Mouse (Mus musculus): Measurements from ENCODE around the gene Pdcd1.
A peak's percentile ranks its signal among the peaks of the same experiment; 100 is the strongest.
"Not testable (repeated sequence)": the region's sequence is repeated elsewhere in the genome, so short reads cannot be mapped to it uniquely, and the experiment has no call there.

The Pdcd1 gene

DNA sequence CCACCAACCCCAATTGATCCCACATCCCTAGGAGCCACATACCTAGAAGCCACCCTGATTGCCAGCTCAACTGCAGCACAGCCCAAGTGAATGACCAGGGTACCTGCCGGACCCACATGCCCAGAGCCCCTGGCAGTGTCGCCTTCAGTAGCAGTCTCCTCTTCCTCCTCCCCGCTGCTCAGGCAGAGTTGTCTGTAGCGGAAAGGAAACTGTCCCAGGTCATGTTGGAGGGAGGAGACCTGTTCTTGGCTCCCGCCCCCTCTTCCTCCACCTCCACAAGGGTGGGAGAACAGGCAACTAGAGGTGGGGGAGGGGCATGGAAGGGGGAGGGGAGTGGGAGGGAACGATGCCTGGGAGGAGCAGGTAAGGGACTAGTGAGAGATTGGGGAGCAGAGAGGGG, at the start of gene Pdcd1:
Pdcd1 (minus strand) TSS at position 181 of the 400 bp plus-strand sequence.
- DNase-seq (ENCODE audit: low spot score): no peak

DNA sequence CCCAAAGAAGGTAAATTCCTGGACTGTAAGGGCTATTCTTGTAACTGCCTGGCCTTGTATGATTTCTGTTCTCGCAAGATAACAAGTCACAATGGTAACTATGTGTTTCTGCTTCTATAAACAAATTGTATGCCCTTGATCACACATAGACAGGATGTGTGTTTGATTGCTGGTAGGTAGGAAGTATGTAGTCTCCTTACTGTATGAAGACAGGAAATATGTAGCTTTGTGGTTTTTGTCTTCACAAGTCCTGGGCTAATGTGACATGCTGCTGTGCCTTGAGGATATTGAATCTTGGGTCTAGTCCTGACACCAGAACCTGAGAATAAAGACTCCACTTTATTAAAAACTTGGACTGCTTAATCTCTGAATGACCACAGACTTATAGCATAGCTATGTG, 39.4 kb upstream of the Pdcd1 start:
- DNase-seq (ENCODE audit: low spot score): no peak

DNA sequence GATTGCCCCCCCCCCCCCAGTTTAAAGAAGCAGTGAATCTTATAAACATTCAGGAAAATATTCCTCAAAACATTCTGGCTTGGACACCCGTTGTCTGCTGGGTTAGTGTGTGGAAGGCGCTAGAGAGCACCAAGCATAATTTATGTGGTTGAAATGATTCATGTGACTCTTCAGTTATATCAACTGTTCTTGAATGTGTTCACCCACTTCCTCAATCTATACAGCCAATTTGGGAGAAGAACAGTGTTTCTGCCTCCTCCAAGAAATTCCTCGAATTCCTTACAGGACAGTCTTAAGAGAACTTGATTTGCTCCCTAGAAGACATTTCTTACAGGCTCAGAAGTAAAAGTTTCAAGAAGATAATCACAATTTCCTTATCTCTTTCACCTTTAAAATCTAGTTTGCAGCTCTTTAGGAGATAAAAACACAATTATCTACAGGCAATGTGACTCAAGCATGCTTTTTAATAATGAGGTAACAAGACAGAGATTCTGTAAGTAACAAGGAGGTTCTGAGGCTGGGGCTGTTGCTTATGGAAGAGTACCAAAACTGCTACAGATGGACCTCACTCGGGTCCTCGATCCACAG, 34.1 kb upstream of the Pdcd1 start:
- no peak for DNase-seq (ENCODE audit: low spot score)

DNA sequence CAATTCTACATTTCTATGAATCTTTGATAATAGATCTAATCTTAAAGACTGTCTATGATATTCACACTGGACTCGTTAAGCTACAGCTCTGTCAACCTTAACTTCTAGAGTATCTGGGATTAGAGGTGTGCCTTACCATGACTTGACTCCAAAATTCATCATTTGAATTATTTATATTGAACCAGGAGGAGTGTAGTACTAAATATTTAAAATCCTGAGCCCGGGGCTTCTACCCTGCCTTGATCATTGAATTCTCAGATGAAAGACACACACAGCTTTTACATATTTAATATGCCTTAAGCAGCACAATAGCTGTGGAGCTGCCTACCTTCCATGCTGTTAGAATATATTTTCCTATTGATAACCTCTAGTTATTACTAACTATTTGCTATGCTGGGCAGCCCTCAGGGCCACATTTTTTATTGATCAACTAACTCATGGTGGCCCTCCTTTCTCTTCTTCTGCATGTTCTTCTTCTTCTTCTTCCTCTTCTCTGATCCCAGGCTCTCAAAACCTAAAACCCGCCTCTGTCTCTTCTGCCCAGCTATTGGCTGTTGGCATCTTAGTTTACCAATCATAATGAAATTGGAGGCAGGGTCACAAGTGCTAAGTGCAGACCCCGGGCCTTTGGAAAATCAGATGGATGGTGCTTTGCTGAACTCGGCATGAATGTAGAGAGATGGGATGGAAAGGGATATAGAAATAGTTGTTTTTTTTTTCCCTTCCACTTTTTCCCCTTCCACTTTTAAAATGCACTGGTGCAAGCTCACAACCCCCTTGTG, 33.2 kb upstream of the Pdcd1 start:
- no peak for DNase-seq (ENCODE audit: low spot score)

DNA sequence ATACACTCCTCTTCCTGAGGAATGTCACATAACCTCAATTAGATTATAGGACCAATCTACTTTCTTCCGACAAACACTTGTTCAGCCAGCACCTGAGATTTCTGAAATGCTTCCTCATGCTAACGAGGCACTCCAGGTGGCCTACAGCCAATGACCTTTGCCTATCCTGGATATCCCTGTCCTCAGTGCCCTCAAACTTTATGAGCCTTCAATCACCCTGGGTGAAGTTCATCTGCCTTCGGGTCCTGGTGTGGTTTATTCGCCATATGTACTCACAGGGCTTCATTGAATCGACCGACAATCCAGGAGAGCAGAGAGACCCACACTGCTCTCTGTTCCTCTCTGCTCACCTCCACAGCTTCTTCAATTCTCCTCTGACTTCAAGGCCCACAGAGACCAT, 29.4 kb upstream of the Pdcd1 start:
- DNase-seq (ENCODE audit: low spot score): no peak

DNA sequence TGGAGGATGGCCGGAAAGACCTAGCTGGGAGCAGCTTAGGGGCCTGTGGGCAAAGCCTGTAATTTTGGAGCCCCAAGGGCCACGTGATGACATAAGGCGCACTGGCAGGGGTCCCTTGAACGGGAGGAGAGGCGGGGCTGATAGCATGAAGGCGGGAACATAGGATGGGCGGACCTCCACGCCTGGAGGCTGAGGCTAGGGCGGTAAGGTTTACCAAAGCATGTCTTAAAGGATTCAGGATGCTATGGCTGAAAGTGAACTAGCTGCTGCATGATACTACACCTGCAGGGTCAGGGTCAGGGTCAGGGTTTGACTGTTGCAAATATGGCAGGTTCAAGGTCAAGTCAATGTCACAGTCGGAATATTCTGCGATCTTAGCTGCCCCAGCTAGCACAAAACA, 28.8 kb upstream of the Pdcd1 start:
- no peak for DNase-seq (ENCODE audit: low spot score)

DNA sequence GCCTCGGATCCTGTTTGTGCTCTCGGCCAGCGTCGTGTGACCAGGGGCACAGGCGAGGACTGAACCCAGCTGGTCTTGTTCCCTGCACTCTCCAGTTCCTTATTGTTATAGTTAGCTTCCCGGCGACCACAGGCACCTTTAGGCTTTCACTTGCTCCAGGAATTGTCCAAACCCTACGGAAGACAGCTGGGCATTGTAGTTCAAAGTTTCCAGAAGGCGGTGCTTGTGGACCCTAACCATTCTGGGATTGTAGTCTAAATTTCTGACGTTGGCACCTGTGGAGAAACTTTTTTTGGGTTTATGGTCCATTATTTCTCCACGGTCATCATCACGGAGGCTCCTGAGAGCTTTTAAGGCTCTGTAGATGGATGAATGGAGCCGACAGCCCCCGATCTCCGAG, 28.4 kb upstream of the Pdcd1 start:
- DNase-seq (ENCODE audit: low spot score): no peak

DNA sequence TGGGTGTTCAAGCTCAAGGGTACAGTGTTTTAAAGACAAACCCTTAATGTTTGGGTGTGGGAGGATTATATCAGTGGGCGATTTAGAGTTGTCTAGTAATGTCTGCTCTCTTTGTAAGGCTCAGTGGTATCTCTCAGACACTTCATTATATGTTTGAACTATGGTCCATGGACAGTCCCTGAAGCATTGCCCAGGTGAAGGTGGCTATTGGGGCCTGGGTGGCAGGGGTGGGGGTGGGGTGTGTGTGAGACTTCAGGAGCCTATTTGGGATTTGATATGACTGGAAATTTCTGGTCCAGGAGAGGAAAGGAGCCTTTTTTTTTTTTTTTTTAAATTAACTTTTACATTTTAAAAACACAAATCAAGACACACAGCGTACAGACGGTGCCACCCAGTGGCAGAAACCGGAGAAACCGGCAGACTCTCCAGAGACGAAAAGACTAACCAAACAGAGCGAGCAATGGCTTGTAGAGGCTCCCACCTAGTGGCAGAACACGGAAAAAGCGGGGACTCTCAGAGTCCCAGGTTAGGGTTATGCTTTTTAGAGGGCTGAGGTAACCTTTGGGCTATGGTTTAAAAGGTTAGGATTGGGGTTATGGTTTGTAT, 26.6 kb upstream of the Pdcd1 start:
- DNase-seq (ENCODE audit: low spot score): peak; percentile 59

DNA sequence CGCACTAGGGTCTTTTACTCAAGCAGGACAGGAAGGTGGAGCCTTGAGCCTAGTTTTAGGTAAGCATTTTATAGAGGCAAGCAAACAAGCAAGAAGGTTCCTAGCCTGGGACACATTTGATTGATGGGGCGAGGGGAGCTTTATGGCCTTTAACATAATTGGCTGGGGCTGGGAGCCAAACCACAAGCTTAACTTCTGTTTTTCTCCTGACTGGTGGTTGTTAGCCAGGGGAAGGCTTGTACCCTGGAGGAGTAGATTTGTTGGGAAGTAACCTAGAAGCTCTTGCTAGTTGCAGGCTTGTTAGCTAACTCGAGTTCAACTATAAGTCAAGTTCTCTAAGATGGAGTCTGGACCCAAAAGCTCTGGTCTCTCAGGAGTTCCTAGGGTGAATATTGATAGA, 26.0 kb upstream of the Pdcd1 start:
- DNase-seq (ENCODE audit: low spot score): no peak

DNA sequence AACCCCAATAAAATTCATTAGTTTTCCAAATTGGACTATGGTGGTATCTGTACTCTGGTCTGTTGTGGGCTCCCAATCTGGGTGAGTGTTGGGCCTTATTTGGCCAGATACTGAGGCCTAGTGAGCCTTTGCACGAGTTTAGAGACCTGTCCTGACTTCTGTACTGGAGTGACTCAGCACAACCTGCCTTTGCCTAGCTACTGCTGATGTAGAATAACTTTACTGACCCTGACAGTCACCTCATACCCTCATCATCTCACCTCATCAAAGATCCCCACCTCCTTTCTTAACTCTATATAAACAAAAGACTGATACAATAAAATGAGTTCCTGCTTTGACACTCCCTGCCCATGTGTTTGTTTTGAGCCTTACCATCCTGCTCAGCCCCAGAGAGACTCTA, 24.3 kb upstream of the Pdcd1 start:
- no peak for DNase-seq (ENCODE audit: low spot score)

DNA sequence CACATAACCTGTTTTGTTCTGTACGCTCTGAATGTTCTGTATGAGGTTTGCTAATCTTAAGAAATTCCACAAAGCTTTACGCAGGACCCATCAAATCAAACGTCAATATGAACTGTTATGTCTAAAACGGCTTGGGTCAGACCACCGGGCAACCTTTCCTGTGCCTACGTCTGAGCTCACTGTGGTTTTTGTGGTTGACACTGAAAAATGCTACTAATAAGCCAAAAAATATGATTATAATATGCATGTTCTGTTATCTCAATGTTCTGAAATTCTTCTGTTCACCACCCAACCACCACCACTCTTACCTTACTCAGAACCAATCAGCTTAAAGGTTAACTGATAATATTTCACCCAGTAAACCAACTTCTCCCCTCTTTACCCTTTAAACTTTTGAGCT, 22.4 kb upstream of the Pdcd1 start:
- no peak for DNase-seq (ENCODE audit: low spot score)

DNA sequence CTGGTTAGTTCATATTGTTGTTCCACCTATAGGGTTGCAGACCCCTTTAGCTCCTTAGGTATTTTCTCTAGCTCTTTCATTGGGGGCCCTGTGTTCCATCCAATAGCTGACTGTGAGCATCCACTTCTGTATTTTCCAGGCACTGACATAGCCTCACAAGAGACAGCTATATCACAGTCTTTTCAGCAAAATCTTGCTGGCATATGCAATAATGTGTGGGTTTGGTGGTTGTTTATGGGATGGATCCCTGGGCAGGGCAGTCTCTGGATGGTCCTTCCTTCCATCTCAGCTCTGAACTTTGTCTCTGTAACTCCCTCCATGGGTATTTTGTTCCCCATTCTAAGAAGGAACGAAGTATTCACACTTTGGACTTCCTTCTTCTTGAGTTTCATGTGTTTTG, 5.9 kb upstream of the Pdcd1 start:
- not testable (repeated sequence) for DNase-seq (ENCODE audit: low spot score)

DNA sequence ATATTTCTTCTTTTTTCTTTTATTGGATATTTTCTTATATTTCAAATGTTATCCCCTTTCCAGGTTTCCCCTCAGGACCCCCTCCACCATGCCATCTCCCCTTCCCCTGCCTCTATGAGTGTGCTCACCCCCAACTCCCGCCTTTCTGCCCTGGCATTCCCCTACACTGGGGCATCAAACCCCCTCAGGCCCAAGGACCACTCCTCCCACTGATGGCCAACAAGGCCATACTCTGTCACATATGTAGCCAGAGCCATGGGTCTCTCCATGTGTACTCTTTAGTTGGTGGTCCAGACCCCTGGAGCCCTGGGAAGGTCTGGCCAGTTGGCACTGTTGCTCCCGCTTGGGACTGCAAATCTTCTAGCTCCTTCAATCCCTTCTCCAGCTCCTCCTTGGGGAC, 5.0 kb upstream of the Pdcd1 start:
- no peak for DNase-seq (ENCODE audit: low spot score)

DNA sequence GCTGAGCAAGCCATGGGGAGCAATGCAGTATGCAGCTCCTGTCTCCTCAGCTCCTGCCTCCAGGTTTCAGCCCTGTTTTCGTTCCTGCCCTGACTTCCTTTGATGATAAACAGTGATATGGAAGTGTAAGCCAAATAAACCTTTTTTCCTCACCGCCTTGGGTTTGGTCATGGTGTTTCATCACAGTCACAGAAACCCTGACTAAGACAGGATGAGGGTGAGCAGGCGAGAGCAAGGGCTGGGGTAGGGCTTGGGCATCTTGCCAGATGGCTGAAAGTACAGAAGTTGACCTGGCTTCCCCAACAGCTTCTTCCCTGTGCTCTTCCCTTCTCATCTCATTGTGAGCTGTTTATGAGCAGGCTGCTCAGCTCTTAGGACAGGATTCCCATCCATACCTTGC, 3.6 kb upstream of the Pdcd1 start:
- DNase-seq (ENCODE audit: low spot score): no peak

DNA sequence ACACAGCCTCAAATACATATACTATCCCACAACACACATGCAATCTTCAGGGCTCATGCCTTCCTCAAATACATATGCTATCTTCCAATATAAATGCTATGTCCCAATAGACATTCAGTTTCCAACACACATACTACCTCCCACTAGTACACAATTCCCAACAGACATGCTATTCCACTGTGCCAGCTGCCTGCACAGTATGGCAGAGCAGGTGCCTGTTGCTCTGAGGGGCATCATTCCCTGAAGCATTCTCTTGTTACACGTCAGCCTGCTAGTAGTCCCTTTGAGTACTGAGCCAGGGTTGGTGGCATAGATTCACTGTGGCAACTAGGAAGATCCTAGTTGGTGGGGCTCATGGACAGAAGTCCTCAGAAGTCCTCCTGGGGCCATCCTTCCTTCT, 2.1 kb upstream of the Pdcd1 start:
- DNase-seq (ENCODE audit: low spot score): no peak

DNA sequence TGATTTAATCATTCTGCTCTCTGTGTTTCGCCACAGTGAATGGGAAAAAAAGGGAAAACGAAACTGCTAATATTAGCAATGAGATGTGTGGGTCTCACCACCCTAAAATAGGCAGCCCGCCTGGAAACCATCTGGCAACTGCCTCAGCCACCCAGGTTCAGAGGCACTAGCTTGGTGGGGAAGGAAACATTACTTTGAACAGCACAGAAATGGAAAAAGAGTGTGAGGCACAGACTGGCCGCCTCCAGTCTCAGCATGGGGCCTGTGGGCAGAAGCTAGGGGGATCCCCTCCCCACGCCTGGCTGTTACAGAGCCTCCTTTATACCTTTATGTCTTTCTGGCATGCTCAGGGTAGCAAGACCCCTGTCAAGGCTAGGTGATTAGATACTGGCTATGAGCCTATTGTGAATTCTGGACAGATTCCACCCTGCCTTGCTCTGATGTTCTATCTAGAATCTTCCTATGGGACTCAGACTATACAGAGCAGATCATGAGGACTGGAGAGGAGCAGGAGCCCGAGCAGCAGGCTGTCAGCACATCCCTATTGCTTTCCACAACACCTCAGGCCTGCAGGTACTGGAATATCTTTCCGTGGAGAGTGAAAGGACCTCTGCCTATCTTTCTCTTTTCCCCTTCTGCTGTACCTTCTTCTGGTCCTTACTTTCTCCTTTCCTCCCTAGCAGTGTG, 1.3 kb upstream of the Pdcd1 start:
- DNase-seq (ENCODE audit: low spot score): no peak

DNA sequence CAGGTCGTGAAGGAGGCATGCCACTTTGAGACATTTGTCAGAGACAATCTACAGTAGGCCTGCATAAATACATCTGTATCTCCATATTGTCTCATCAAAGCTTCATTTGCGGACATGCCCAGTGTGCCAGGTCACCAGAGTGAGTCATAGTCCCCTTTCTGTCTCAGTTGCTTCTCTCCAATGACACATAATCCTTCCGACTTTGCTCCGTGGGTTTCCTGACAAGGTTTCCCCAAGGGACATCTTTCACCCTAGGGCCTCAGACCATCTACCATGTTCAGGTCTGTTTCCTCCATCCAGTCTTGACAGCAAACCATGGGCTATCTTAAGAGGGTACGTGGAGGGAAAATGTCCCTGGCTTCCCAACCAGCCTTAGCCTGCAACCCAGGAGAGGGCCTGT, 1.2 kb downstream of the Pdcd1 start:
- no peak for DNase-seq (ENCODE audit: low spot score)

DNA sequence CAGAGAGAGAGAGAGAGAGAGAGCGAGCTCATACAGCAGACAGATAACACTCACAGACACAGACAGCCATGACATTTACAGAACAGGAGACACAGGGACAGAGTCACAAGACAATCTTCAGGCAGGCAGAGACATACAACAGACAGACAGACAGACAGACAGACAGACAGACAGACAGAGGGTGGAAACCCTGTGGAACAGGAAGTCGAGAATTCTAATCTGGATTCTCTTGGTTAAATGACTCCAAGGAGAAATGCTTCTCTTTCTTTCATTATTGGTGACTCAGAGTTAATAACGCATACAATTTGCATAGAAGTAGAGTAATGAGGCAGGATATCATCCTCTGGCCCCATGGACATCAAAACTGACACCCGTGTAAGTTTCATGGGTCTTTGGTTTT, 5.8 kb downstream of the Pdcd1 start:
- DNase-seq (ENCODE audit: low spot score): no peak

DNA sequence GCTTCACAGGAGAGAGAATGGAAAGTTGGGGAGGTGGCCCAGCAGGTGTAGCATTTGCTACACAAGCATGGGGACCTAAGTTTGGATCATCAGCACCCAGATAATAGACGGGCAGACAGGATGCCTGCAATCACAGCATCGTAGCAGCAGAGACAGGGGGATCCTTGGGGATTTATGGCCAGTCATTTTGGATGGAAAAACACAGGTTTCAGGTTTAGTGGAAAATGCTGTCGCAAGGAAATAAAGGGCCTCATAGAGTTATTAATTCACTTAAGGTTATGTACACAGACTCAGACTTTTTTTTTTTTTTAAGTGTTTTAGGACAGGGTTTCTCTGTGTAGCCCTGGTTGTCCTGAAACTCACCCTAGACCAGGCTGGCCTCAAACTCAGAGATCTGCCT, 6.8 kb downstream of the Pdcd1 start:
- no peak for DNase-seq (ENCODE audit: low spot score)

DNA sequence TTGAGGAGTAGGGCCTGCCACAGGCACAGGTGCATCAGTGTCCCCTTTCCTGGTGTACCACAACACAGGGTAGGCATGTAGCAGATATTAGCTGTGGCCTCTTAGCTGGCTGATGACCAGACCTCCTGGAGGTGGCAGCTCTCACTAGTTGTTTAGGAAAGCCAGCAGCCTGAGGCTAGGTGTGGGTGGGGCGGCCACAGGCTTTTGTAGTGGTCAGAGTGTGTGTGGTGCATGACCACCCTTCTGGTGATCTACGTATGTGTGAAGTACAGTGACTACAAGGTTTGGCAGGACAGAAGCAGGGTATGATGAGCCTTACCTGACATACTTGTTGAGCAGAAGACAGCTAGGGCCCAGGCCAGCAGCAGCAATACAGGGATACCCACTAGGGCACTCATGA, 12.0 kb downstream of the Pdcd1 start:
- no peak for DNase-seq (ENCODE audit: low spot score)

DNA sequence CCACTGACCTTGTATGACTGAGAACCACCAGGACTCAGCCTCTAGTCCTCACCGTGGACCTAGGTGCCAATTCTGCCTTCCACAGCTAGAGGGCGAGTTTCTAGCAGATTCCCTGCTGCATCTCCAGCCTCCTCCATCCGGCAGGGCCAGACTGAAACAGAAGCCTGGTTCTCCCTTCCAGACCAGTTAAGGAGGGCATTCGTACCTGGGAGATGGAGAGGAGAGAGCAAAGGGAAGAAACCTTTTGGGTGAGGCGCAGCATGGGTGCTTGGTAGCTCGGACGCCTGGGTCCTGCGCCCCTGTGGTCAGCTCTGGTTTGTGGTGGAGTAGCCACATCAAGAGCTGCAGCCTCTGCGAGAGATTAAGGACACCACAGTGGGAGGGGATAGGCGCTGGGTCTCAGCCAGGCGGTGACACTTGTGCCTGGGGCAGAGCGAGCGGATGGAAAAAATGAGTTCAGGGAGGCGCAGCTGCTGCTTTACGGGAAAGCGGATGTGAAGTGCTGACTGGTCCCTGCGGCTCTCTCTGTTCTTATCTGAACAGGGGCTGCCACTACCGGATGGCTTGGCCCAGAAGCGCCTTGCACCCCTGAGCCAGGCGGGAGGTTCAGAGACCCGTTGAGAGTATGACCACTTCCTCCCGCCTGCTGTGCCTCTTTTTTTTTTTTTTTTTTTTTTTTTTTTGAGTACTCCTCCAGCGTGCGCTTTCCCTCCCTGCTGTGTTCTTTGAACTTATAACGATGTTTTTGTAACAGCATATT, 17.2 kb downstream of the Pdcd1 start:
- DNase-seq (ENCODE audit: low spot score): no peak

DNA sequence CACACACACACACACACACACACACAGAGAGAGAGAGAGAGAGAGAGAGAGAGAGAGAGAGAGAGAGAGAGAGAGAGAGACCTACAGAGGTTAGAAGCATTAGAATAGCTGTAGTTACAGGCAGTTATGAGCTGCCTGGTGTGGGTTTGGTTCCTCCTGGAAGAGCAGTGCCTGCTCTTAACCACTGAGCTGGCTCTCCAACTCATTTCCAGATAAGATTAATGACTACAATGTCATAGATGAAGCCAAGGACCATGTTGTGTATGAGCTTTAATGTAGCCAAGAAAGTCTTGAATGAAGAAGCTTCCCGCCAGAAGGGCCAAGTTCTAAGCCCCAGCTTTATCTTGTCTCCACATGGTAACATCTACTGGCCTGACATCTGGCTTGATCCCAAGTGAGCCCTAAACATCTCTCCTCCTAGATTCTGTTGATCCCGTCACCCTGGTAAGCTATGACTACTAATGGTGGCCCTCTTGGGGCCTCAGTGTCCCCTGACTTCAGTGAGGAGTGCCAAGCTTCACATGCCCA, 19.2 kb downstream of the Pdcd1 start:
- DNase-seq (ENCODE audit: low spot score): no peak

Data from MN1 (cell line).